Mouse (Mus musculus): Measurements from ENCODE around the gene Saysd1. TPM values are rescaled to one million over a fixed set of nuclear protein-coding genes. Genes with fewer than 3 reads are reported as not detected.
"Not testable (repeated sequence)": the region's sequence is repeated elsewhere in the genome, so short reads cannot be mapped to it uniquely, and the experiment has no call there.

Gene Saysd1
- total RNA-seq, 2 experiments from 2014 or later = 5.2 to 6.0 TPM

DNA sequence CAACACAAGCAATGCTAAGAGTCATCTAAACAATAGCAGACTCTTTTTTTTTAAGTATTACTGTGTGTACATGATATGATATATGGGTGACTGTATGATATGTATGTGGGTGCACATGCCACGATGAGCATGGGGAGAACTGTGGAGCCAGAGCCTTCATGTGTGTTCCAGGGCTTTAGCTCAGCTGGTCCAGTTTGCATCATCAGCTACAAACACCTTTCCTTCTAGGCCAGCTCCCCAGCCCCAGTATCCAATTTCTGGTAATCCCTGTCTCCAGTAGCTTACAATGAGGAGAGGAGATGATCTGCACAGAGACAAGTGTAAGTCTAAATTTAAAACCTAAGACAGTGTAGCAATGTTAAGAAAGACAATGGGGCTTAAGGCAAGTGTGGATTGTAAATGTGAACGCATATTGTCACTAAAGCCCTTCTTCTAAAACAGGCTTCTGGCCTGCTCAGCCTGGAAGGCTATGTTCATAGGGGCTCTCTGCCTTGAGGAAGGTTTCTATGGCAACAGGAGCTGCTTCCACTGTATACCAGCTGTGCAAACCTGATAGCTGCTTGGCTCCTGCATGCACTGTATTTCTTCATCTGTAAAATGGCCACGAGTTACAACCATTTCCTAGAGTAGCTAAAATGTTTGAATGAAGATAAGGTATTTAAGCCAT lies 90.4 kb downstream of the Saysd1 start:
- intact Hi-C loops (cut with DNase I) = no loop called here
- no peak for DNase-seq

DNA sequence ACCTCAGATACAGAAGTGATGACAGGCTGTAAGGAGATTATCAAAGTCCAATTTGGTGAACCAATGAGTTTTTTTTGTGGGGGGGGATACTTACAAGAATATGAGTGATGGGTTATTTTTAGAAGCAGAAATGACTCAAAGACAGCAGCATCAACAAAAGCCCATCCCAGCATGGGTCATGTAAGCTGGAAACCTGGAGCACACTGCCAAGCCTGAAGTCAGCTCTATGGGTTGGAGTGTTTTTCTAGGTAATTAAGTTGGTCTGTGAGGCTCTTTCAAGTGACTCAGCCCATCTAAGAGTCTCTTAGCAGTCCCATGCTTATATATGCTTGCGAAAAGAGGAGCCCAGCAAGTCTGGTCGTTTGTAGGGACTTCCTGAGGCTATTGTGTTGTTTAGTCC lies 91.0 kb downstream of the Saysd1 start:
- intact Hi-C loops (cut with DNase I) = no loop called here
- no peak for DNase-seq

DNA sequence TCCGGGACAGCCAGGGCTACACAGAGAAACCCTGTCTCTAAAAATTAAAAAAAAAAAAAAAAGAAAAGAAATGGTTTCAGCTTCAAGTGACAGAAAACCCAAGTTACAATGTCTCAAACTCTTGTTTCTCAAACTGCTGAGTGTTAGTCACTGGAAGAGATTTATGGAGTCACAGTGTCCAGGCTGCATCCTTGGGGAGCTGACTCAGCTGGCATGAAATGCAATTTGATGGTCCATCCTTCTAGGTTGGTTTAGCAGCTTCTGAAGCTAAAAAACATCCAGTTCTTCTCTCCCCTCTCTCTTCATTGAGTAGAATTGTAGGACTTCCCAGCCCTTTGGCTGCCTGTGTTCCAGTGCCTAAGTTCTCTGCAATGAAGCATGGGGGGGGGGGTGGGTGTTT lies 94.3 kb downstream of the Saysd1 start:
- no peak for DNase-seq
- intact Hi-C loops (cut with DNase I) = no loop called here

GRCm38 (mm10) chr14:20041836-20042235 lies 96.5 kb downstream of the Saysd1 start:
- intact Hi-C loops (cut with DNase I) = no loop called here
- no peak for DNase-seq

DNA sequence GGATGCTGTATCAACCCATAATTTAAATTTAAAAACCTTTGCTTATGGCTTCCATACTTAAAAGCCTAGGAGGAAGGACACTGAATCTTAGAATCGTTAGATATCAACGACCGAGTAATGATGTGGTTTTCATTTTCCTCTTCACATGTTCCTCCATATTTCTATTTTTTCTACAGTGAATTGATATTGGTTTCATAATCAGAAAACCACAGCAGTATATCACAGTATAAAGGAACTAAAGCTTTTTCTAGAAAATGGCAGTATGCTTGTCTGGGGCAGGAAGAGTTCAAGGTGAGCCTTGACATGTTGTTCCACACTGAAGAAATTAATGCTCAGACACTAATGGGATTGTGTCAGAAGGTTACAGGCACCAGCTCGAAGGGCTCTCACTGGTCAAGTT lies 97.4 kb downstream of the Saysd1 start:
- intact Hi-C loops (cut with DNase I) = no loop called here
- DNase-seq = no peak

- intact Hi-C loops (cut with DNase I) = loop anchor here (10.0 kb wide), 1 partner anchor 55 kb away; no protein-coding TSS in a partner anchor
- no peak for DNase-seq
Observed at GRCm38 (mm10) chr14:20039795-20040194, 98.5 kb downstream of the Saysd1 start.

- DNase-seq = no peak
- intact Hi-C loops (cut with DNase I) = loop anchor here (10.0 kb wide), 1 partner anchor 48 kb away; no protein-coding TSS in a partner anchor
Observed at GRCm38 (mm10) chr14:20032738-20033116, 105.6 kb downstream of the Saysd1 start.

DNA sequence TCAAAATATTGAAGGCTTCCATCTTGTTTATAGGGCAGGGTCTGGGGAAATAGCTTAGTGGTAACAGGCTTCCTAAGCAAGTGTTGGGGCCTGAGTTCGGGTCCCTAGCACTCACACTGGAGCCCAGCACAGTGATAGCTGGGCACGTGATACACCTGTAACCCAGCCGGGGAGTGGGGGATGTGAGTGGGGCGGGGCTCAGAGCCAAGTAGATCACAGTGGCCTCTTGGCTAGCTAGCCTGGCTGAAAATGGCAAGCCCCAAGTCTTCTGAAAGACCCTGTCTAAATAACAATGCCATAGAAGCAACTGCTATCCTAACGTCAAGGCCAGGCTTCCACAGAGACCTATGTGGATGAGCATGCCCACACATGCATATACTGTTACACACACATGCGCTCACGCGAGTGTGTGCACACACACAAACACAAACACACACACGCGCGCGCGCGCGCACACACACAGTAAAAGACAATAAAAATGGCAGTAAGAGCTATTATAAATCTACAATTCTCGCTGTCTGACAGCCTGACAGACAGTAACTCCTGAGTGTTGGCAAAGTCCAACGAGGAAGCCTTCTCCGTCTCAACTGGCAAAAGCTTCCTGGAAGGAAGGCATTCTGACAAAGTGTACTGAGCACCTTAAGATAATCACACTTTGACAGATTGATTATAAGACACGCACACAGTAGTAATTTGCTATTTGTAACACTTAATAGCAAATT lies 106.2 kb downstream of the Saysd1 start:
- intact Hi-C loops (cut with DNase I) = loop anchor here (10.0 kb wide), 1 partner anchor 47 kb away; no protein-coding TSS in a partner anchor
- no peak for DNase-seq

GRCm38 (mm10) chr14:20029606-20030005 lies 108.7 kb downstream of the Saysd1 start:
- intact Hi-C loops (cut with DNase I) = loop anchor here (10.0 kb wide), 1 partner anchor 45 kb away; no protein-coding TSS in a partner anchor
- no peak for DNase-seq

DNA sequence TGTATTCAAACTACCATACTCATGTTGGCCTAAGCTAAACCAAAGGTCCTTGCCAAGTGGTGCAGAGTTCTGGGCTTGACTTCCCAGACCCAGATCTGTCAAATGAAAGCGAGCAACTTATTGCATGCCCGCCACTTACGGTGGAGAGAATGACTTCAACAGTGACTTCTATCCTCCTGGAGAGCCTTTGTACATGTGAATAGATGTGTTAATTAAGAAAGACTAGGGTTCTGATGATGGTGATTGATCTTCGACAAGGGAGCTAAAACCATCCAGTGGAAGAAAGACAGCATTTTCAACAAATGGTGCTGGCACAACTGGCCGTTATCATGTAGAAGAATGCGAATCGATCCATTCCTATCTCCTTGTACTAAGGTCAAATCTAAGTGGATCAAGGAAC lies 110.9 kb downstream of the Saysd1 start:
- intact Hi-C loops (cut with DNase I); DNase-seq: not testable (repeated sequence)

Other genes with a start within 250 kb of the Saysd1 start
- 100 to 1,000 TPM; 813 to 824 TPM for gene Gng2, start 160.9 kb downstream of the Saysd1 start, total RNA-seq (2021)
- gene Kcnk5, start 43.3 kb upstream of the Saysd1 start, total RNA-seq (2021) = 1 to 10 TPM in 1 of 2 experiments, under 1 TPM in 1; 0.83 to 1.0 TPM
- gene Kcnk16, start 130.7 kb upstream of the Saysd1 start, total RNA-seq (2021) = not detected
- 10 to 100 TPM; 18.7 to 22.6 TPM for gene Nudt13, start 156.2 kb upstream of the Saysd1 start, total RNA-seq (2021)
- gene Ecd, start 209.6 kb upstream of the Saysd1 start, total RNA-seq (2021) = 10 to 100 TPM; 31.6 to 34.8 TPM
- gene Fam149b, start 209.6 kb upstream of the Saysd1 start, total RNA-seq (2021) = 10 to 100 TPM; 51.8 to 53.2 TPM